ENCODE assay signal across 23 mouse cellular contexts in genomic region chr6:124742839-124743514, GRCm38 (mm10). TPM values are rescaled to one million over a fixed set of nuclear protein-coding genes. Genes with fewer than 3 reads are reported as not detected.
DNase-seq lines count a peak whose midpoint lies in the region; ATAC-seq and TF ChIP-seq lines count a peak whose summit lies in the region.
"Had no signal": no experiment of that assay in that cellular context is flagged by ENCODE, and none has a peak within 500 bp of the region (broad histone marks: within the 10 kb centered on the region; RNA-seq: fewer than 3 reads in every experiment).

No protein-coding gene starts in this region.

- intact Hi-C loops in heart, postnatal 25 days (cut with DNase I), result loop anchor here (2.0 kb wide), 1 partner anchor 14 kb away; the partner anchor contains the start of genes Atn1 and Gm45234

- no peak for DNase-seq in embryonic facial prominence, embryonic 11.5 days (ENCODE audit: low spot score)
- DNase-seq in embryonic facial prominence, embryonic 10.5 days (ENCODE audit: low spot score), result no peak
- no peak for DNase-seq in kidney, adult 8-10 months
- no peak for DNase-seq in stomach, postnatal 0 days (ENCODE audit: low spot score)
- no peak for DNase-seq in heart, postnatal 25 days (ENCODE audit: low spot score)
- DNase-seq: B cell, adult 2 months; lung, postnatal 14 days had no signal

- no peak for ATAC-seq in embryonic facial prominence, embryonic 11.5 days (replicated peaks; ENCODE audit: insufficient number of reproducible peaks, low FRiP score, low TSS enrichment, low read depth)
- ATAC-seq in kidney, embryonic 15.5 days (replicated peaks; ENCODE audit: low FRiP score), result no peak
- no peak for ATAC-seq in stomach, embryonic 16.5 days (ENCODE audit: insufficient read depth, low FRiP score)
- ATAC-seq in stomach, postnatal 0 days (ENCODE audit: low FRiP score, low TSS enrichment), result no peak
- ATAC-seq: forebrain, embryonic 14.5 days; intestine, postnatal 0 days; Patski had no signal

- TF ChIP-seq EP300 in stomach, postnatal 0 days (optimal IDR thresholded peaks at IDR 0.05), result no peak

- no peak for TF ChIP-seq CTCF in stomach, postnatal 0 days (IDR thresholded peaks at IDR 0.05; ENCODE audit: low read depth)

- TF ChIP-seq POLR2A in myocyte (IDR thresholded peaks at IDR 0.05; ENCODE audit: insufficient read length, low read depth), result no peak

- H3K4me1 ChIP-seq in embryonic facial prominence, embryonic 11.5 days (ENCODE audit: control insufficient read depth, insufficient read depth, low read length), result peaks cover 5% of the 10 kb centered on the region; the same call in 1 of the 2 replicates
- peaks cover 71% of the 10 kb centered on the region for H3K4me1 ChIP-seq in embryonic facial prominence, embryonic 10.5 days
- H3K4me1 ChIP-seq in kidney, embryonic 15.5 days, result peaks cover 69% of the 10 kb centered on the region
- peaks cover 38% of the 10 kb centered on the region for H3K4me1 ChIP-seq in stomach, embryonic 16.5 days (ENCODE audit: control insufficient read depth, insufficient read depth, low read length)
- peaks cover 3% of the 10 kb centered on the region; the same call in 1 of the 2 replicates for H3K4me1 ChIP-seq in stomach, postnatal 0 days (replicated peaks; ENCODE audit: control insufficient read depth, insufficient read depth)

- H3K9ac ChIP-seq in embryonic facial prominence, embryonic 11.5 days (replicated peaks; ENCODE audit: low read length), result no peak overlapping the region
- H3K9ac ChIP-seq in kidney, embryonic 15.5 days, result peak overlapping the region; percentile 14; the same call in 1 of the 2 replicates
- peak overlapping the region; percentile 5; the same call in 1 of the 2 replicates for H3K9ac ChIP-seq in stomach, embryonic 16.5 days (ENCODE audit: low read length)
- no peak overlapping the region for H3K9ac ChIP-seq in stomach, postnatal 0 days (ENCODE audit: low read length)
- H3K9ac ChIP-seq: embryonic facial prominence, embryonic 15.5 days; liver, embryonic 14.5 days had no signal

- no peaks in the 10 kb centered on the region for H3K9me3 ChIP-seq in embryonic facial prominence, embryonic 11.5 days (replicated peaks; ENCODE audit: control insufficient read depth, low read length)
- no peaks in the 10 kb centered on the region for H3K9me3 ChIP-seq in embryonic facial prominence, embryonic 10.5 days
- H3K9me3 ChIP-seq in kidney, embryonic 15.5 days (replicated peaks), result no peaks in the 10 kb centered on the region
- H3K9me3 ChIP-seq in stomach, embryonic 16.5 days (replicated peaks; ENCODE audit: control insufficient read depth, low read length), result no peaks in the 10 kb centered on the region
- no peaks in the 10 kb centered on the region for H3K9me3 ChIP-seq in stomach, postnatal 0 days (ENCODE audit: control insufficient read depth, low read length)
- H3K9me3 ChIP-seq: embryonic facial prominence, embryonic 15.5 days; midbrain, embryonic 12.5 days had no signal

- no peak overlapping the region for H3K4me2 ChIP-seq in embryonic facial prominence, embryonic 11.5 days (ENCODE audit: low read depth, low read length)
- H3K4me2 ChIP-seq in kidney, embryonic 15.5 days, result no peak overlapping the region
- H3K4me2 ChIP-seq in stomach, embryonic 16.5 days (ENCODE audit: low read depth, low read length), result no peak overlapping the region
- H3K4me2 ChIP-seq in stomach, postnatal 0 days (replicated peaks; ENCODE audit: low read depth), result no peak overlapping the region
- no peak overlapping the region for H3K4me2 ChIP-seq in myocyte (ENCODE audit: low read depth)
- H3K4me2 ChIP-seq: midbrain, embryonic 12.5 days had no signal

- no peaks in the 10 kb centered on the region for H3K79me2 ChIP-seq in myocyte (ENCODE audit: control insufficient read depth, insufficient read depth)

- H3K4me3 ChIP-seq in embryonic facial prominence, embryonic 11.5 days (ENCODE audit: low read depth, low read length), result 0 out of 2 replicates have a peak overlapping the region, but pooled peaks have one; percentile 3
- no peak overlapping the region for H3K4me3 ChIP-seq in embryonic facial prominence, embryonic 10.5 days
- no peak overlapping the region for H3K4me3 ChIP-seq in kidney, embryonic 15.5 days (replicated peaks)
- H3K4me3 ChIP-seq in stomach, embryonic 16.5 days (replicated peaks; ENCODE audit: low read length), result no peak overlapping the region
- H3K4me3 ChIP-seq in stomach, postnatal 0 days (ENCODE audit: low read depth, low read length), result no peak overlapping the region
- no peak overlapping the region for H3K4me3 ChIP-seq in myocyte
- H3K4me3 ChIP-seq: embryonic facial prominence, embryonic 15.5 days; midbrain, embryonic 12.5 days had no signal

- peaks cover 7% of the 10 kb centered on the region for H3K36me3 ChIP-seq in embryonic facial prominence, embryonic 11.5 days (replicated peaks; ENCODE audit: control insufficient read depth, insufficient read depth, low read depth, low read length)
- peaks cover 62% of the 10 kb centered on the region for H3K36me3 ChIP-seq in embryonic facial prominence, embryonic 10.5 days (replicated peaks)
- peaks cover 48% of the 10 kb centered on the region for H3K36me3 ChIP-seq in kidney, embryonic 15.5 days
- H3K36me3 ChIP-seq in stomach, embryonic 16.5 days (ENCODE audit: control insufficient read depth, insufficient read depth, low read length), result peaks cover 11% of the 10 kb centered on the region
- H3K36me3 ChIP-seq in stomach, postnatal 0 days (ENCODE audit: control insufficient read depth, insufficient read depth, low read length), result peaks cover 15% of the 10 kb centered on the region
- H3K36me3 ChIP-seq in myocyte (ENCODE audit: control insufficient read depth, insufficient read depth), result no peaks in the 10 kb centered on the region

- H3K27me3 ChIP-seq in embryonic facial prominence, embryonic 11.5 days (ENCODE audit: control insufficient read depth, insufficient read depth, low read length), result no peaks in the 10 kb centered on the region
- H3K27me3 ChIP-seq in embryonic facial prominence, embryonic 10.5 days (replicated peaks; ENCODE audit: low read depth, poor library complexity, severe bottlenecking), result no peaks in the 10 kb centered on the region
- H3K27me3 ChIP-seq in kidney, embryonic 15.5 days, result no peaks in the 10 kb centered on the region
- no peaks in the 10 kb centered on the region for H3K27me3 ChIP-seq in stomach, embryonic 16.5 days (ENCODE audit: control insufficient read depth, insufficient read depth, low read length)
- H3K27me3 ChIP-seq in stomach, postnatal 0 days (ENCODE audit: control insufficient read depth, insufficient read depth, low read length), result no peaks in the 10 kb centered on the region
- H3K27me3 ChIP-seq in myocyte (ENCODE audit: control insufficient read depth, insufficient read depth, insufficient read length), result no peaks in the 10 kb centered on the region
- H3K27me3 ChIP-seq: embryonic facial prominence, embryonic 15.5 days; midbrain, embryonic 12.5 days; Patski had no signal

- 87% methylated on average over 15 of the region's 15 CpGs for WGBS in embryonic facial prominence, embryonic 11.5 days
- 88% methylated on average over 15 of the region's 15 CpGs for WGBS in embryonic facial prominence, embryonic 10.5 days
- 89% methylated on average over 15 of the region's 15 CpGs for WGBS in kidney, embryonic 15.5 days
- 86% methylated on average over 15 of the region's 15 CpGs for WGBS in stomach, embryonic 16.5 days
- WGBS in stomach, postnatal 0 days, result 91% methylated on average over 15 of the region's 15 CpGs

- no peak overlapping the region for H3K27ac ChIP-seq in embryonic facial prominence, embryonic 11.5 days (replicated peaks; ENCODE audit: low read depth, low read length)
- no peak overlapping the region for H3K27ac ChIP-seq in embryonic facial prominence, embryonic 10.5 days (replicated peaks)
- no peak overlapping the region for H3K27ac ChIP-seq in kidney, embryonic 15.5 days
- H3K27ac ChIP-seq in stomach, embryonic 16.5 days (ENCODE audit: low read length), result no peak overlapping the region
- H3K27ac ChIP-seq in stomach, postnatal 0 days (replicated peaks), result no peak overlapping the region
- H3K27ac ChIP-seq: liver, embryonic 14.5 days had no signal

- H3ac ChIP-seq in myocyte (ENCODE audit: control insufficient read depth, insufficient read length), result no peak overlapping the region

RNA-seq across cellular contexts. Expression of gene Grcc10, which starts 1.8 kb away (rescaled TPM):
- polyA plus RNA-seq in embryonic facial prominence, embryonic 11.5 days (2014; fragmentation: Nextera tagmentation; extraction: Ambion mirVana), result 518 and 553 TPM in 2 replicates
- 425 and 454 TPM in 2 replicates for polyA plus RNA-seq in embryonic facial prominence, embryonic 10.5 days (2016; fragmentation: Nextera tagmentation; extraction: Ambion mirVana)
- 516 and 519 TPM in 2 replicates for polyA plus RNA-seq in kidney, embryonic 15.5 days (2015; fragmentation: Nextera tagmentation; extraction: Ambion mirVana)
- polyA plus RNA-seq in stomach, embryonic 16.5 days (2015; fragmentation: Nextera tagmentation; extraction: Ambion mirVana), result 352 and 357 TPM in 2 replicates
- 292 and 310 TPM in 2 replicates for polyA plus RNA-seq in stomach, postnatal 0 days (2015; fragmentation: Nextera tagmentation; extraction: Ambion mirVana)
- 287 TPM for polyA plus RNA-seq in myocyte (2012; fragmentation: generic; extraction: Trizol)
- 100 to 1,000 TPM; 274 to 277 TPM for total RNA-seq in heart, postnatal 25 days (2021)

RNA-seq across cellular contexts. Expression of gene Ptpn6, which starts 4.5 kb away (rescaled TPM):
- polyA plus RNA-seq in embryonic facial prominence, embryonic 11.5 days (2014; fragmentation: Nextera tagmentation; extraction: Ambion mirVana), result 6.0 and 11.2 TPM in 2 replicates
- polyA plus RNA-seq in embryonic facial prominence, embryonic 10.5 days (2016; fragmentation: Nextera tagmentation; extraction: Ambion mirVana), result 9.3 and 10.4 TPM in 2 replicates
- 12.5 and 13.3 TPM in 2 replicates for polyA plus RNA-seq in kidney, embryonic 15.5 days (2015; fragmentation: Nextera tagmentation; extraction: Ambion mirVana)
- polyA plus RNA-seq in stomach, embryonic 16.5 days (2015; fragmentation: Nextera tagmentation; extraction: Ambion mirVana), result 19.6 and 20.1 TPM in 2 replicates
- 13.1 and 15.8 TPM in 2 replicates for polyA plus RNA-seq in stomach, postnatal 0 days (2015; fragmentation: Nextera tagmentation; extraction: Ambion mirVana)
- polyA plus RNA-seq in myocyte (2012; fragmentation: generic; extraction: Trizol), result 3.1 TPM
- total RNA-seq in heart, postnatal 25 days (2021), result 1 to 10 TPM; 4.7 TPM

RNA-seq across cellular contexts. Expression of gene Gm45234, which starts 12.8 kb away (rescaled TPM):
- polyA plus RNA-seq in embryonic facial prominence, embryonic 11.5 days (2014; fragmentation: Nextera tagmentation; extraction: Ambion mirVana), result not detected in 2 replicates
- not detected in 2 replicates for polyA plus RNA-seq in embryonic facial prominence, embryonic 10.5 days (2016; fragmentation: Nextera tagmentation; extraction: Ambion mirVana)
- polyA plus RNA-seq in kidney, embryonic 15.5 days (2015; fragmentation: Nextera tagmentation; extraction: Ambion mirVana), result not detected in 2 replicates
- polyA plus RNA-seq in stomach, embryonic 16.5 days (2015; fragmentation: Nextera tagmentation; extraction: Ambion mirVana), result not detected in 2 replicates
- polyA plus RNA-seq in stomach, postnatal 0 days (2015; fragmentation: Nextera tagmentation; extraction: Ambion mirVana), result not detected in 2 replicates
- not detected for polyA plus RNA-seq in myocyte (2012; fragmentation: generic; extraction: Trizol)
- total RNA-seq in heart, postnatal 25 days (2021), result 1 to 10 TPM in 1 of 2 experiments, not detected in 1; 3.8 TPM
- total RNA-seq: gastrocnemius, adult 18-20 months; granulocyte monocyte progenitor cell, adult 5-6 weeks; left cerebral cortex, postnatal 25 days had no signal
- polyA plus RNA-seq: embryonic facial prominence, embryonic 15.5 days; forebrain, embryonic 14.5 days; heart, embryonic 16.5 days; intestine, postnatal 0 days; large intestine, adult 2 months; liver, embryonic 14.5 days; midbrain, embryonic 12.5 days; neural tube, embryonic 11.5 days; thymus, postnatal 0 days had no signal

RNA-seq across cellular contexts. Expression of gene Atn1, which starts 13.3 kb away (rescaled TPM):
- polyA plus RNA-seq in embryonic facial prominence, embryonic 11.5 days (2014; fragmentation: Nextera tagmentation; extraction: Ambion mirVana), result 9.0 and 9.6 TPM in 2 replicates
- 12.6 and 15.2 TPM in 2 replicates for polyA plus RNA-seq in embryonic facial prominence, embryonic 10.5 days (2016; fragmentation: Nextera tagmentation; extraction: Ambion mirVana)
- polyA plus RNA-seq in kidney, embryonic 15.5 days (2015; fragmentation: Nextera tagmentation; extraction: Ambion mirVana), result 17.0 and 17.7 TPM in 2 replicates
- polyA plus RNA-seq in stomach, embryonic 16.5 days (2015; fragmentation: Nextera tagmentation; extraction: Ambion mirVana), result 12.2 and 13.1 TPM in 2 replicates
- 6.6 and 6.9 TPM in 2 replicates for polyA plus RNA-seq in stomach, postnatal 0 days (2015; fragmentation: Nextera tagmentation; extraction: Ambion mirVana)
- polyA plus RNA-seq in myocyte (2012; fragmentation: generic; extraction: Trizol), result 39.4 TPM
- total RNA-seq in heart, postnatal 25 days (2021), result 10 to 100 TPM; 37.0 to 39.7 TPM

RNA-seq across cellular contexts. Expression of gene Eno2, which starts 26.5 kb away (rescaled TPM):
- 4.3 and 4.5 TPM in 2 replicates for polyA plus RNA-seq in embryonic facial prominence, embryonic 11.5 days (2014; fragmentation: Nextera tagmentation; extraction: Ambion mirVana)
- 2.3 and 2.4 TPM in 2 replicates for polyA plus RNA-seq in embryonic facial prominence, embryonic 10.5 days (2016; fragmentation: Nextera tagmentation; extraction: Ambion mirVana)
- polyA plus RNA-seq in kidney, embryonic 15.5 days (2015; fragmentation: Nextera tagmentation; extraction: Ambion mirVana), result 10.5 and 12.4 TPM in 2 replicates
- 9.3 and 9.8 TPM in 2 replicates for polyA plus RNA-seq in stomach, embryonic 16.5 days (2015; fragmentation: Nextera tagmentation; extraction: Ambion mirVana)
- polyA plus RNA-seq in stomach, postnatal 0 days (2015; fragmentation: Nextera tagmentation; extraction: Ambion mirVana), result 4.3 and 5.1 TPM in 2 replicates
- 19.5 TPM for polyA plus RNA-seq in myocyte (2012; fragmentation: generic; extraction: Trizol)
- 1 to 10 TPM; 1.9 to 3.3 TPM for total RNA-seq in heart, postnatal 25 days (2021)
- total RNA-seq: granulocyte monocyte progenitor cell, adult 5-6 weeks had no signal

Comparison
In these comparisons a context has a peak if more than half of its experiments do, and no peak if none do; other contexts are left out.
1. H3K9ac ChIP-seq: peak in kidney, embryonic 15.5 days (single experiment) and stomach, embryonic 16.5 days (single experiment); none in embryonic facial prominence, embryonic 11.5 days (single experiment) and stomach, postnatal 0 days (single experiment).